ENCODE assay signal across 24 mouse cellular contexts in the genomic region with DNA sequence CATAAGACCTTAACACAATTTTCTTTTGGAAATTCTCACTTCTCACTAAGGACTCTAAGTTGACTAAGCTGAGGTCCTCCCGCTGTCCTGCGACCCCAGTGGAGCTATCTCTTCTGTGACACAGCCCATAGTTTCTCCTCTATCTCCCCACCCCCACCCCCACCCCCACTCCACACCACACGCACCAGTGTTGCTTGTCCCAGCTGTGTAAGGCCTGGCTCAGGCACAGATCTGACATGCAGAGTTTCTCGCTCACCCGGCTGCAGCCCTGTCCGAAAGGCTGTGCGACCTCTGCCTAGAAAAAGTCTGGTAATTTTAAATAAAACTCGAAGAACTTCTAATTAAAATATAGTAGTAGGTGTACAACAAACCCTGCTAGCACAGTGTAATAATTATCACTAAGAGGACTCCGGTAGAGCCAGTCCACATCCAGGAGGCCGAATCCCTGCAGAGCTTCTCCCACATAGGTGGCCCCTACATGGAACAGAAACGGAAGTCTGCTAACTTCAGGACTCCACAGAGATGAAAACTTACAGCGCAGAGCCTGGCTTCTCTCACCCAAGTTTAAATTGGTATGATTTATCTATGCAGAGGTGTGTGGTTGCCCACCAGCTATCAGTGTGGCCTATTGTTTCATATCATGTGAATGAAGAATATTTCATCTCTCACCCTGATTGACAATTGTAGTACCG. TPM values are rescaled to one million over a fixed set of nuclear protein-coding genes. Genes with fewer than 3 reads are reported as not detected.
A peak's percentile ranks its signal among the peaks of the same experiment; 100 is the strongest.
DNase-seq lines count a peak whose midpoint lies in the region; ATAC-seq and TF ChIP-seq lines count a peak whose summit lies in the region.
"Had no signal": no experiment of that assay in that cellular context is flagged by ENCODE, and none has a peak within 500 bp of the region (broad histone marks: within the 10 kb centered on the region; RNA-seq: fewer than 3 reads in every experiment).

No protein-coding gene starts in this region.

- no peak for TF ChIP-seq CTCF in ES-Bruce4 (IDR thresholded peaks at IDR 0.05; ENCODE audit: low read depth, low read length)

- peak overlapping the region; percentile 8; the same call in 1 of the 2 replicates for H3K27ac ChIP-seq in heart, embryonic 13.5 days (replicated peaks)
- no peak overlapping the region for H3K27ac ChIP-seq in ES-Bruce4 (ENCODE audit: insufficient read depth, low read length)
- H3K27ac ChIP-seq in liver, embryonic 15.5 days (replicated peaks): peak overlapping the region; percentile 99
- H3K27ac ChIP-seq: gastrocnemius, adult 2 months; hindbrain, embryonic 12.5 days; layer of hippocampus, adult 2 months; midbrain, embryonic 15.5 days had no signal

- peaks cover 7% of the 10 kb centered on the region; the same call in 1 of the 2 replicates for H3K4me1 ChIP-seq in heart, embryonic 13.5 days
- H3K4me1 ChIP-seq in ES-Bruce4 (ENCODE audit: control insufficient read depth, insufficient read depth, low read length): no peaks in the 10 kb centered on the region
- H3K4me1 ChIP-seq in liver, embryonic 15.5 days (replicated peaks): peaks cover 52% of the 10 kb centered on the region
- H3K4me1 ChIP-seq: hindbrain, embryonic 12.5 days; midbrain, embryonic 15.5 days had no signal

- no peaks in the 10 kb centered on the region for H3K9me3 ChIP-seq in heart, embryonic 13.5 days
- no peaks in the 10 kb centered on the region for H3K9me3 ChIP-seq in ES-Bruce4 (replicated peaks; ENCODE audit: control insufficient read depth, insufficient read depth, low read length, poor library complexity, severe bottlenecking)
- no peaks in the 10 kb centered on the region for H3K9me3 ChIP-seq in liver, embryonic 15.5 days (replicated peaks)
- H3K9me3 ChIP-seq: hindbrain, embryonic 12.5 days; midbrain, embryonic 15.5 days had no signal

- no peaks in the 10 kb centered on the region for H3K27me3 ChIP-seq in heart, embryonic 13.5 days (replicated peaks)
- no peaks in the 10 kb centered on the region for H3K27me3 ChIP-seq in ES-Bruce4 (ENCODE audit: control insufficient read depth, insufficient read depth, low read length, poor library complexity, severe bottlenecking)
- H3K27me3 ChIP-seq in liver, embryonic 15.5 days: no peaks in the 10 kb centered on the region
- H3K27me3 ChIP-seq: hindbrain, embryonic 12.5 days; midbrain, embryonic 15.5 days had no signal

- H3K9ac ChIP-seq in heart, embryonic 13.5 days: 0 out of 2 replicates have a peak overlapping the region, but pooled peaks have one; percentile 12
- peak overlapping the region; percentile 16; the same call in 1 of the 2 replicates for H3K9ac ChIP-seq in ES-Bruce4 (ENCODE audit: low read depth, poor library complexity, severe bottlenecking)
- peak overlapping the region; percentile 82 for H3K9ac ChIP-seq in liver, embryonic 15.5 days
- H3K9ac ChIP-seq: forebrain, postnatal 0 days; hindbrain, embryonic 12.5 days; midbrain, embryonic 15.5 days had no signal

- WGBS in heart, embryonic 13.5 days: 62% methylated on average over 13 of the region's 13 CpGs
- 37% methylated on average over 13 of the region's 13 CpGs for WGBS in liver, embryonic 15.5 days (ENCODE audit: insufficient replicate concordance)

- H3K36me3 ChIP-seq in heart, embryonic 13.5 days: no peaks in the 10 kb centered on the region
- no peaks in the 10 kb centered on the region for H3K36me3 ChIP-seq in ES-Bruce4 (ENCODE audit: control insufficient read depth, insufficient read depth, low read length, poor library complexity, severe bottlenecking)
- H3K36me3 ChIP-seq in liver, embryonic 15.5 days (replicated peaks): peaks cover 12% of the 10 kb centered on the region; the same call in 1 of the 2 replicates
- H3K36me3 ChIP-seq: hindbrain, embryonic 12.5 days; midbrain, embryonic 15.5 days had no signal

- peak overlapping the region; percentile 36 for H3K4me2 ChIP-seq in heart, embryonic 13.5 days
- H3K4me2 ChIP-seq in liver, embryonic 15.5 days: peak overlapping the region; percentile 63
- H3K4me2 ChIP-seq: hindbrain, embryonic 12.5 days; lung, embryonic 14.5 days; midbrain, embryonic 15.5 days had no signal

- no peak for TF ChIP-seq POLR2A in ES-Bruce4 (IDR thresholded peaks at IDR 0.05; ENCODE audit: insufficient read depth, low read length)

- ATAC-seq in heart, embryonic 13.5 days (ENCODE audit: extremely low read depth, insufficient number of reproducible peaks, low FRiP score, low TSS enrichment): peak; percentile 57; the same call in 1 of the 2 replicates
- ATAC-seq in erythroblast, adult 5-6 weeks (replicated peaks; ENCODE audit: low FRiP score, poor library complexity, severe bottlenecking): peak; percentile 37
- peak; percentile 83 for ATAC-seq in liver, embryonic 15.5 days (ENCODE audit: insufficient read depth)
- ATAC-seq: forebrain, postnatal 0 days; inflammation-experienced regulatory T-cells, adult 6 months; midbrain, embryonic 15.5 days had no signal

- intact Hi-C loops in heart, postnatal 25 days (cut with DNase I): no loop called here

- no peak for TF ChIP-seq EP300 in ES-Bruce4 (IDR thresholded peaks at IDR 0.05; ENCODE audit: insufficient read depth, low read depth, low read length)

- peak overlapping the region; percentile 35 for H3K4me3 ChIP-seq in heart, embryonic 13.5 days
- H3K4me3 ChIP-seq in ES-Bruce4 (ENCODE audit: low read depth, low read length): 0 out of 2 replicates have a peak overlapping the region, but pooled peaks have one; percentile 12
- H3K4me3 ChIP-seq in liver, embryonic 15.5 days (replicated peaks): peak overlapping the region; percentile 72
- H3K4me3 ChIP-seq: gastrocnemius, adult 2 months; hindbrain, embryonic 12.5 days; layer of hippocampus, adult 2 months; midbrain, embryonic 15.5 days had no signal

- no peak for DNase-seq in heart, postnatal 25 days (ENCODE audit: low spot score)
- no peak for DNase-seq in right cerebral cortex, postnatal 36 days (ENCODE audit: low spot score in 2 of 2)
- no peak for DNase-seq in thymus, postnatal 14 days
- no peak for DNase-seq in yolk sac, embryonic 10.5 days (ENCODE audit: low spot score)
- DNase-seq: adrenal gland, adult 2 months; cerebellum, postnatal 25 days; forebrain, postnatal 0 days; gastrocnemius, adult 2 months; left cerebral cortex, postnatal 4 days; lung, embryonic 14.5 days; lung, postnatal 4 days; thymus, postnatal 36 days had no signal

RNA-seq across cellular contexts. Expression of gene 1300017J02Rik, which starts 16.2 kb away (rescaled TPM):
- polyA plus RNA-seq in heart, embryonic 13.5 days (2015; fragmentation: Nextera tagmentation; extraction: Ambion mirVana): 2.3 and 3.5 TPM in 2 replicates
- under 1 TPM in 1 of 2 experiments, not detected in 1; 0.14 TPM for total RNA-seq in heart, postnatal 25 days (2021)
- polyA plus RNA-seq in ES-Bruce4 (2011; ENCODE audit: insufficient read depth, insufficient read length, low read depth, missing spikeins): 2.6 and 4.4 TPM in 2 replicates
- 403 and 418 TPM in 2 replicates for total RNA-seq in erythroblast, adult 5-6 weeks (2015; ENCODE audit: low replicate concordance)
- 508 and 583 TPM in 2 replicates for total RNA-seq in erythroblast, adult 5-6 weeks (2017; ENCODE audit: low replicate concordance)
- polyA plus RNA-seq in liver, embryonic 15.5 days (2015; fragmentation: Nextera tagmentation; extraction: Ambion mirVana): 74.2 and 96.0 TPM in 2 replicates
- total RNA-seq: gastrocnemius, adult 2 months; heart, adult 8-10 months; left cerebral cortex, adult 18-20 months had no signal
- polyA plus RNA-seq: inflammation-experienced regulatory T-cells, adult 6 months had no signal

RNA-seq across cellular contexts. Expression of gene Topbp1, which starts 16.4 kb away (rescaled TPM):
- 39.8 and 42.4 TPM in 2 replicates for polyA plus RNA-seq in heart, embryonic 13.5 days (2015; fragmentation: Nextera tagmentation; extraction: Ambion mirVana)
- 10 to 100 TPM in 1 of 2 experiments, 1 to 10 TPM in 1; 9.8 to 12.2 TPM for total RNA-seq in heart, postnatal 25 days (2021)
- 163 and 200 TPM in 2 replicates for polyA plus RNA-seq in ES-Bruce4 (2011; ENCODE audit: insufficient read depth, insufficient read length, low read depth, missing spikeins)
- 49.3 and 75.1 TPM in 2 replicates for total RNA-seq in erythroblast, adult 5-6 weeks (2015; ENCODE audit: low replicate concordance)
- 82.1 and 86.1 TPM in 2 replicates for total RNA-seq in erythroblast, adult 5-6 weeks (2017; ENCODE audit: low replicate concordance)
- polyA plus RNA-seq in liver, embryonic 15.5 days (2015; fragmentation: Nextera tagmentation; extraction: Ambion mirVana): 35.1 and 38.2 TPM in 2 replicates

RNA-seq across cellular contexts. Expression of gene Trf, which starts 58.4 kb away (rescaled TPM):
- polyA plus RNA-seq in heart, embryonic 13.5 days (2015; fragmentation: Nextera tagmentation; extraction: Ambion mirVana): 45.3 and 111 TPM in 2 replicates
- total RNA-seq in heart, postnatal 25 days (2021): 10 to 100 TPM; 39.7 to 47.5 TPM
- 2.1 and 2.2 TPM in 2 replicates for polyA plus RNA-seq in ES-Bruce4 (2011; ENCODE audit: insufficient read depth, insufficient read length, low read depth, missing spikeins)
- total RNA-seq in erythroblast, adult 5-6 weeks (2015; ENCODE audit: low replicate concordance): 142 and 201 TPM in 2 replicates
- 49.4 and 54.1 TPM in 2 replicates for total RNA-seq in erythroblast, adult 5-6 weeks (2017; ENCODE audit: low replicate concordance)
- 10,865 and 16,074 TPM in 2 replicates for polyA plus RNA-seq in liver, embryonic 15.5 days (2015; fragmentation: Nextera tagmentation; extraction: Ambion mirVana)
- polyA plus RNA-seq: C2C12 had no signal

RNA-seq across cellular contexts. Expression of gene Gm20425, which starts 58.5 kb away (rescaled TPM):
- polyA plus RNA-seq in heart, embryonic 13.5 days (2015; fragmentation: Nextera tagmentation; extraction: Ambion mirVana): not detected in 2 replicates
- 1 to 10 TPM; 6.7 to 8.0 TPM for total RNA-seq in heart, postnatal 25 days (2021)
- polyA plus RNA-seq in ES-Bruce4 (2011; ENCODE audit: insufficient read depth, insufficient read length, low read depth, missing spikeins): 0.73 and 1.3 TPM in 2 replicates
- total RNA-seq in erythroblast, adult 5-6 weeks (2015; ENCODE audit: low replicate concordance): not detected in 2 replicates
- 4.7 TPM in 1 of 2 replicates, not detected in the other for total RNA-seq in erythroblast, adult 5-6 weeks (2017; ENCODE audit: low replicate concordance)
- polyA plus RNA-seq in liver, embryonic 15.5 days (2015; fragmentation: Nextera tagmentation; extraction: Ambion mirVana): 0.24 and 2.3 TPM in 2 replicates
- total RNA-seq: forebrain, postnatal 0 days; neutrophil, adult 5-6 weeks had no signal
- polyA plus RNA-seq: adrenal gland, adult 2 months; C2C12; lung, embryonic 14.5 days; midbrain, embryonic 15.5 days had no signal

Comparison
In these comparisons a context has a peak if more than half of its experiments do, and no peak if none do; other contexts are left out.
1. H3K4me3 ChIP-seq: peak in every context shown above with its lines; median percentile 72 in liver, embryonic 15.5 days; 35 in heart, embryonic 13.5 days; 12 in ES-Bruce4.
2. H3K9ac ChIP-seq: peak in every context shown above with its lines; median percentile 82 in liver, embryonic 15.5 days; 16 in ES-Bruce4; 12 in heart, embryonic 13.5 days.
3. RNA of gene 1300017J02Rik, which starts 16.2 kb away (polyA plus RNA-seq): 74.2 to 96.0 TPM in liver, embryonic 15.5 days; 2.3 to 3.5 TPM in heart, embryonic 13.5 days and 2.6 to 4.4 TPM in ES-Bruce4; every median in the first group is over 10 times any median in the second.
4. RNA of gene Trf, which starts 58.4 kb away (polyA plus RNA-seq): 10,865 to 16,074 TPM in liver, embryonic 15.5 days; 45.3 to 111 TPM in heart, embryonic 13.5 days and 2.1 to 2.2 TPM in ES-Bruce4; every median in the first group is over 10 times any median in the second.
5. Peak in every context shown above with its lines, with median percentiles within 50 percentile points of each other: ATAC-seq.